In the genomic region with DNA sequence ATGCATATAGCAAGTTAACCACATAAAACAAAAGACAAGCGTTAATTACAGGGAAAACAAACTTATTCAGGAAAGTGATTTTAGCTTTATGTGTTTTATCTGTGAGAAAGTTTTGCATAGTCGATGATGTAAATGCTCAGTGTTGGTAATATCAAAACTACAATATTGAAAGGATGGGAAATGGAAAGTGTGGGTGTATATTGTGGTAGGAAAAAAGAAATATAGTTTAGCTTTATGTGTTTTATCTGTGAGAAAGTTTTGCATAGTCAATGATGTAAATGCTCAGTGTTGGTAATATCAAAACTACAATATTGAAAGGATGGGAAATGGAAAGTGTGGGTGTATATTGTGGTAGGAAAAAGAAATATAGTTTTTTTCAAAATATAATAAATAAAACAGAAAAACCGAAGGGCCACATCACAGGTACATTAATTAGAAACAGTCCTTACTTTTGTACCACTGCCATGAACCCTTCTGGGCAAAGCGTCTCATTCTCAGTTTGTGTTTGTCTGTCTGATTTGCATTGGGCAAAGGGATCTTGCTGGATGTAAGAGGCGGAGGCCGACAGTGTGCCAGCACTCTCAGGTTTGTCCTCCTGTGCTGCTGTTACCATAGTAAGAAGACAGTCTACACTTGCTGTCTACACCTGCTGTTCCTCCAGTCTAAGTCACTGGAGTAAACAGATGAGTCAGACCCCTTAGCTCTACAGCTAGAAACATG, we compare ENCODE assay signal across 26 mouse cellular contexts.
DNase-seq lines count a peak whose midpoint lies in the region; ATAC-seq lines count a peak whose summit lies in the region.
"Had no signal": no experiment of that assay in that cellular context is flagged by ENCODE, and none has a peak within 500 bp of the region (broad histone marks: within the 10 kb centered on the region; RNA-seq: fewer than 3 reads in every experiment).

No protein-coding gene starts in this region.

- H3K27me3 ChIP-seq in hindbrain, embryonic 10.5 days (ENCODE audit: insufficient read depth, poor library complexity, severe bottlenecking), result no peaks in the 10 kb centered on the region
- H3K27me3 ChIP-seq: embryonic facial prominence, embryonic 13.5 days; forebrain, embryonic 12.5 days; forebrain, embryonic 15.5 days; heart, embryonic 12.5 days; heart, embryonic 15.5 days; hindbrain, embryonic 15.5 days had no signal

- H3K4me1 ChIP-seq in hindbrain, embryonic 10.5 days (replicated peaks), result no peaks in the 10 kb centered on the region
- H3K4me1 ChIP-seq: embryonic facial prominence, embryonic 10.5 days; embryonic facial prominence, embryonic 13.5 days; forebrain, embryonic 12.5 days; forebrain, embryonic 15.5 days; heart, embryonic 12.5 days; heart, embryonic 15.5 days; hindbrain, embryonic 15.5 days had no signal

- H3K27ac ChIP-seq in hindbrain, embryonic 10.5 days, result no peak overlapping the region
- H3K27ac ChIP-seq: embryonic facial prominence, embryonic 10.5 days; embryonic facial prominence, embryonic 13.5 days; forebrain, embryonic 12.5 days; forebrain, embryonic 15.5 days; heart, embryonic 15.5 days; hindbrain, embryonic 15.5 days had no signal

- H3K36me3 ChIP-seq in hindbrain, embryonic 10.5 days, result no peaks in the 10 kb centered on the region
- H3K36me3 ChIP-seq: embryonic facial prominence, embryonic 10.5 days; embryonic facial prominence, embryonic 13.5 days; forebrain, embryonic 12.5 days; forebrain, embryonic 15.5 days; heart, embryonic 12.5 days; heart, embryonic 15.5 days; hindbrain, embryonic 15.5 days had no signal

- WGBS in hindbrain, embryonic 10.5 days, result 90% methylated on average over 6 of the region's 6 CpGs

- H3K4me3 ChIP-seq in hindbrain, embryonic 10.5 days, result no peak overlapping the region
- H3K4me3 ChIP-seq: embryonic facial prominence, embryonic 10.5 days; embryonic facial prominence, embryonic 13.5 days; erythroblast, embryonic 14.5 days; forebrain, embryonic 12.5 days; forebrain, embryonic 15.5 days; heart, embryonic 12.5 days; heart, embryonic 15.5 days; hindbrain, embryonic 15.5 days had no signal

- peak; percentile 61 for ATAC-seq in CD4-positive, CD25-positive, alpha-beta regulatory T cell, adult 4 months
- ATAC-seq: forebrain, embryonic 15.5 days; intestine, embryonic 16.5 days had no signal

- H3K9me3 ChIP-seq in hindbrain, embryonic 10.5 days, result no peaks in the 10 kb centered on the region
- H3K9me3 ChIP-seq: embryonic facial prominence, embryonic 10.5 days; embryonic facial prominence, embryonic 13.5 days; forebrain, embryonic 12.5 days; forebrain, embryonic 15.5 days; heart, embryonic 12.5 days; heart, embryonic 15.5 days; hindbrain, embryonic 15.5 days had no signal

- DNase-seq in brain, adult 2 months (ENCODE audit: low read depth, low spot score), result peak; percentile 10
- peak; percentile 9 for DNase-seq in naive thymus-derived CD4-positive, alpha-beta T cell, adult 2 months (ENCODE audit: low read depth)
- no peak for DNase-seq in neural tube, embryonic 10.5 days (ENCODE audit: extremely low spot score, low spot score)
- DNase-seq in hindbrain, embryonic 10.5 days (ENCODE audit: low spot score), result no peak
- DNase-seq in cerebellum, adult 9-11 months, result no peak
- DNase-seq: adrenal gland, postnatal 10 days; adrenal gland, postnatal 36 days; cerebellum, adult 11 months; cerebellum, adult 2 months; cerebellum, postnatal 10 days; cerebellum, postnatal 36 days; embryo, embryonic 11 days; gastrocnemius, postnatal 25 days; heart, adult 18-20 months; heart, postnatal 10 days; heart, postnatal 36 days had no signal

Comparison
In these comparisons a context has a peak if more than half of its experiments do, and no peak if none do; other contexts are left out.
1. DNase-seq: peak in brain, adult 2 months (single experiment) and naive thymus-derived CD4-positive, alpha-beta T cell, adult 2 months (single experiment); none in neural tube, embryonic 10.5 days (single experiment), hindbrain, embryonic 10.5 days (single experiment) and cerebellum, adult 9-11 months (single experiment).